Mouse (Mus musculus): ENCODE results near the gene Wdr62. TPM values are rescaled to one million over a fixed set of nuclear protein-coding genes. Genes with fewer than 3 reads are reported as not detected.

Gene Wdr62
- total RNA-seq, 2 experiments from 2014 or later, result 1.8 to 3.8 TPM

GRCm38 (mm10) chr7:30306083-30306779 is 26.0 kb upstream of the Wdr62 start:
- DNase-seq, result no peak

- DNase-seq, result no peak
Measured at GRCm38 (mm10) chr7:30300914-30301313, 20.7 kb upstream of the Wdr62 start.

GRCm38 (mm10) chr7:30297266-30297665 is 17.0 kb upstream of the Wdr62 start:
- DNase-seq, result no peak

- DNase-seq, result no peak
Measured at GRCm38 (mm10) chr7:30296816-30297215, 16.6 kb upstream of the Wdr62 start.

- DNase-seq, result peak; percentile 47
Measured at GRCm38 (mm10) chr7:30295103-30295502, 14.9 kb upstream of the Wdr62 start.

- DNase-seq, result no peak
Measured at GRCm38 (mm10) chr7:30294296-30294695, 14.1 kb upstream of the Wdr62 start.

- no peak for DNase-seq
Measured at GRCm38 (mm10) chr7:30293795-30294194, 13.6 kb upstream of the Wdr62 start.

- DNase-seq, result peak; percentile 59
Measured at GRCm38 (mm10) chr7:30291215-30292131, 11.3 kb upstream of the Wdr62 start, which contains the start of gene Clip3. Gene Clip3 (plus strand): TSS chr7:30291728.

- no peak for DNase-seq
Measured at GRCm38 (mm10) chr7:30289714-30290399, 9.6 kb upstream of the Wdr62 start.

GRCm38 (mm10) chr7:30289071-30289713 is 9.0 kb upstream of the Wdr62 start:
- DNase-seq, result no peak

GRCm38 (mm10) chr7:30288046-30288445 is 7.8 kb upstream of the Wdr62 start:
- DNase-seq, result no peak

- DNase-seq, result no peak
Measured at GRCm38 (mm10) chr7:30286701-30287410, 6.6 kb upstream of the Wdr62 start.

GRCm38 (mm10) chr7:30282740-30283139 is 2.5 kb upstream of the Wdr62 start:
- peak; percentile 27 for DNase-seq

GRCm38 (mm10) chr7:30281522-30281921 is 1.3 kb upstream of the Wdr62 start:
- no peak for DNase-seq

- peak; percentile 87 for DNase-seq
Measured at GRCm38 (mm10) chr7:30280670-30281138, 485 bp upstream of the Wdr62 start.

- no peak for DNase-seq
Measured at GRCm38 (mm10) chr7:30279536-30279935, 683 bp downstream of the Wdr62 start.

- DNase-seq, result no peak
Measured at GRCm38 (mm10) chr7:30278911-30279310, 1.3 kb downstream of the Wdr62 start.

- DNase-seq, result no peak
Measured at GRCm38 (mm10) chr7:30274383-30274782, 5.8 kb downstream of the Wdr62 start.

- DNase-seq, result no peak
Measured at GRCm38 (mm10) chr7:30269641-30270040, 10.6 kb downstream of the Wdr62 start.

- no peak for DNase-seq
Measured at GRCm38 (mm10) chr7:30266780-30267179, 13.4 kb downstream of the Wdr62 start.

GRCm38 (mm10) chr7:30265935-30266334 is 14.3 kb downstream of the Wdr62 start:
- no peak for DNase-seq
